Mouse (Mus musculus) lung, embryonic 16.5 days (tissue): ENCODE measurements around the gene Tbc1d7. TPM values are rescaled to one million over a fixed set of nuclear protein-coding genes. Genes with fewer than 3 reads are reported as not detected.

ENCODE experiments used
- ATAC-seq: fragments of 200-750 bp; cut with Nextera tagmentation; 2 replicates; pipeline ENCODE4 v1.8.0; 2017; ENCODE audit warnings: low read depth, mild to moderate bottlenecking, moderate library complexity
- H3K27ac ChIP-seq: fragments of 300-500 bp; sonication (generic); 2 replicates; pipeline ENCODE4 v1.5.1; 2014; ENCODE audit warnings: mild to moderate bottlenecking, control low read depth, low read length
- H3K27me3 ChIP-seq: fragments of 300-500 bp; sonication (generic); 2 replicates; pipeline ENCODE4 v1.6.1; 2014; ENCODE audit warnings: low read depth, low read length, mixed read lengths; ENCODE audit not compliant: control insufficient read depth, insufficient read depth
- H3K36me3 ChIP-seq: fragments of 300-500 bp; sonication (generic); 2 replicates; pipeline ENCODE4 v1.6.1; 2014; ENCODE audit warnings: low read length; ENCODE audit not compliant: control insufficient read depth, insufficient read depth
- H3K4me1 ChIP-seq: fragments of 300-500 bp; sonication (generic); replicated peaks from 2 replicates; pipeline ENCODE4 v1.6.1; 2014; ENCODE audit warnings: low read length, mixed read lengths; ENCODE audit not compliant: control insufficient read depth, insufficient read depth
- H3K4me2 ChIP-seq: fragments of 300-500 bp; sonication (generic); 2 replicates; pipeline ENCODE4 v1.6.1; 2014; ENCODE audit warnings: low read depth, low read length, control low read depth
- H3K4me3 ChIP-seq: fragments of 300-500 bp; sonication (generic); 2 replicates; pipeline ENCODE4 v1.5.1; 2014; ENCODE audit warnings: mild to moderate bottlenecking, low read length, control low read depth
- H3K9ac ChIP-seq: fragments of 300-500 bp; sonication (generic); 2 replicates; pipeline ENCODE4 v1.6.1; 2014; ENCODE audit warnings: low read length, control low read depth
- H3K9me3 ChIP-seq: fragments of 300-500 bp; sonication (generic); 2 replicates; pipeline ENCODE4 v1.6.1; 2016; ENCODE audit warnings: low read length; ENCODE audit not compliant: control insufficient read depth
- WGBS: fragments of 180-500 bp; shearing (Covaris S2); extraction: QIAGEN DNeasy Blood & Tissue Kit; methylation state at CpG from one replicate; pipeline ENCODE4 v1.1.7; 2014; 5-methylcytosine and 5-hydroxymethylcytosine counted together
- polyA plus RNA-seq: library from polyadenylated mRNA; unstranded; fragments of >200 nt; fragmentation: Nextera tagmentation; extraction: Ambion mirVana; gene quantifications from 2 replicates; pipeline ENCODE4 v1.2.1, GENCODE M21; 2015

Tbc1d7 gene
- polyA plus RNA-seq, 1 experiment from 2014 or later: 44.4 TPM

DNA sequence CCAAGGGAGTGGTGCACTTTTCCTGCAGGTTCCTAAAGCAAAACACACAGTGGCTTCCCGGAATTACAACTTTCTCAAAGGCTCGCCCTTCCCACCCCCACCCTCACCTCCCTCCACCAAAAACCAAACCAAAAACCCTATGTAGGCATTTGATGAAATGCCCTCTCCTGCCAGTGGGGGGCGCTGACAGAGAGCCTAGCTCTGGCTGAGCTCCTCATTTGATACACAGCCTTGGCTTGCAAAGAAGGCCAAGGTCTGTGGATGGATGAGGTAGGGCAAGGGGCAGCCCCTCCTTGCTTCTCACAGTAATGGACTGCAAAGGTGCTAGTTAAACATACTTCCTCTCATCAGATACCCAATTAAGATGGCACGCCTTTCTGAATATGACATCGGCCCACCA lies 28.4 kb upstream of the Tbc1d7 start:
- Histone ChIP-seq H3K4me1 (peaks cover 32% of the 10 kb centered on the region), H3K27ac (no peak overlapping the region; the same call in 1 of the 2 replicates), H3K9me3 (no peaks in the 10 kb centered on the region), H3K9ac (no peak overlapping the region), H3K4me3 (no peak overlapping the region), H3K4me2 (no peak overlapping the region), H3K27me3 (no peaks in the 10 kb centered on the region), H3K36me3 (no peaks in the 10 kb centered on the region)
- ATAC-seq: no peak
- WGBS: 61% methylated on average over 5 of the region's 5 CpGs

DNA sequence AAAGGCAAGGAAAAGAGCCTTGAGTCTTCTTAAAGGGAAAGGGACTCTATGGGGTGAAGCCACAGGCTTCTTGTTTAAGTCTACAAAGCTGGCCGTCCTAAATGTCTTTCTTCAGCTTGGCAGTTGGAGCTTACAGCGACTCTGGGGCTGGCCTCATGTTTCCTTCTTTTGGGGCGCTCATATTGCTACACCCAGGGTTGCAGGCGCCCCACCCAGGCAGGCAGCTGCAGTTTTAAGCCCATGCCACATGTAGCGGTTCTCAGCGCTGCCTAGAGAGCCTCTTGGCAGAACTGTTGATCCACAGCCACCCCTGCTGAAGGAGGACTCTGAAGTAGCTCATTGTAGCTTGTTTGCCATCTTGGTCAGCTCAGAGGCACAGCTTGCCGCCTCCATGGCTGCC lies 28.0 kb upstream of the Tbc1d7 start:
- Histone ChIP-seq H3K36me3 (no peaks in the 10 kb centered on the region), H3K4me1 (peaks cover 32% of the 10 kb centered on the region), H3K27ac (peak overlapping the region; percentile 52; the same call in 1 of the 2 replicates), H3K9me3 (no peaks in the 10 kb centered on the region), H3K27me3 (no peaks in the 10 kb centered on the region), H3K4me2 (no peak overlapping the region), H3K4me3 (no peak overlapping the region), H3K9ac (no peak overlapping the region)
- no peak for ATAC-seq
- 69% methylated on average over 7 of the region's 7 CpGs for WGBS

DNA sequence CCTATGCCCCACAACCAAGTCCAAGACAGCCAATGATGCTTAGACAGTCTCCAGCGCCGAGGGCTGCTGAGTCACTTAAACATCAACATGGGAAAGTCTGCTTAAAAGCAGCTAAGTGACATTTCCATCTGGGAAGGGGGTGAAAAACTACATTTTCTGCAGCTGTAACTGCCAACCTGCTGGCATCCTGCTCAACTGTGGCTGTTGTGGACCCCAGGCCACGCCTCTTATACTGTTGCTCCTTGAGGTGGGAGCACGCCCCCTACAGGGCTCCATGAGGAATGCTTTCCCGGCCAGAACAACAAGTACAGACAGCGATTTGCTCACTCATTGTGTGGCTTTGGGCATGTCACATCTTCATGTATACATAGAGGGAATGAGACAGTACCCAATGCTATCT lies 25.9 kb upstream of the Tbc1d7 start:
- H3K4me2 ChIP-seq: no peak overlapping the region
- peaks cover 32% of the 10 kb centered on the region for H3K4me1 ChIP-seq
- no peak overlapping the region for H3K4me3 ChIP-seq
- no peaks in the 10 kb centered on the region for H3K27me3 ChIP-seq
- H3K9me3 ChIP-seq: no peaks in the 10 kb centered on the region
- ATAC-seq: no peak
- WGBS: 69% methylated on average over 6 of the region's 6 CpGs
- H3K27ac ChIP-seq: no peak overlapping the region
- no peak overlapping the region for H3K9ac ChIP-seq
- H3K36me3 ChIP-seq: no peaks in the 10 kb centered on the region

DNA sequence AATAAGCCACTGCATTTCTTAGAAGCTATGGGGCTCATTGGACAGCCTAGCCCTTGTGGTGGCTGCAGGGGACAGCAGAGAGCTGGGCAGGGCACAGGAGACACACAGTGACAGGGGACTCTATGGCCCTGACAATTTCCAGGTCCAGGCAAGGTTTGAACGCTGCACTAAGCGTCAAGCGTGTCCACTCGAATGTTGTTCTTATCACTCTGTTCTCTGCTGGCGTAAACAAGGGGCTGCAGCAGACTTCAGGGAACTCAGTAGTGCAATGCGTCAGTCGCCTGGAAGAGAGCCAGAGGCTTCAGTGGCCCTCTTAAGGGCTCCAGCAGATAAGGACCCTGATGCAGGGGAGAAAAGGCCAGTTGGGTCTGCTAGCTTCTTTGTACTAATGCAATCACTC lies 24.7 kb upstream of the Tbc1d7 start:
- Histone ChIP-seq H3K4me3 (no peak overlapping the region), H3K4me2 (no peak overlapping the region), H3K9ac (0 out of 2 replicates have a peak overlapping the region, but pooled peaks have one; percentile 17), H3K27ac (peak overlapping the region; percentile 27; the same call in 1 of the 2 replicates), H3K4me1 (peaks cover 43% of the 10 kb centered on the region), H3K9me3 (no peaks in the 10 kb centered on the region), H3K27me3 (no peaks in the 10 kb centered on the region), H3K36me3 (no peaks in the 10 kb centered on the region)
- 8% methylated on average over 7 of the region's 7 CpGs for WGBS
- peak; percentile 34 for ATAC-seq

DNA sequence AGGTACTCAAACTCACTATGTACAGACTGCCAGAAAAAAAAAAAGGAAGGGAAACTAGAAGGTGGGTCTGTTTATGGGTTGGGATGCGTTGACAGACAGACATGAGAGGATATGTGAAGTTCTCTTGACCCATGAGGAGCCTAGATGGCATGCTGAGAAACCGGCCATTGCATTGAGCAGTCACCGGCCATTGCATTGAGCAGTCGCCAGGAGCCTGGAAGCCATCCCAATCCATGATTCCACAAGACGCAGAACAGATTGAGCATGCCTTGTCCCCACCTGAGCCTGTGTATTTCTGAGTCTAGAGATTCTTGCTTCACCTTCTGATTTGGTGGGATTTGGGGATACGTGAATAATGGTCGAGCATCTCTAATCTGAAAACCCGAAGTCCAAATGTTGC lies 22.6 kb upstream of the Tbc1d7 start:
- WGBS: 87% methylated on average over 8 of the region's 8 CpGs
- H3K4me1 ChIP-seq: peaks cover 35% of the 10 kb centered on the region

DNA sequence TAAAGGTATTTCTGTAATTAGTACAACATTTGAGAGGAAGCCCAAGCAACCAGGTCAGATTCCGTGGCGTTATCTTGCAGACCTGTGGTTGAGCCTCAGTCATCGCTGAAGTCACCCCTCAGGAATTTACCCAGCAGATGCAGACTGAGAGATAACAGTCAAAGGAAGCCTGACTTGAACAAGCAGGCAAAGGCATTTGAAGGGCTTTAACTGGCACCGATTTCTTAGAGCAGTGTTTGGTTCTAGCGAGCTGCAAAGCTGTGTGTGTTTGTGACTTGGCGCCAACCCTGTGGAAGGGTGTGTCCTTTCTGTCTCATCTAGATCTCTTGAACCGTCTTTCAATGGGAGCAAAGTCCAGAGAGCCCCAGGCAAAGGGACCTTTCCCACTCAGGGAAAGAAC lies 22.0 kb upstream of the Tbc1d7 start:
- no peaks in the 10 kb centered on the region for H3K36me3 ChIP-seq
- H3K4me1 ChIP-seq: peaks cover 35% of the 10 kb centered on the region
- H3K4me2 ChIP-seq: no peak overlapping the region
- no peaks in the 10 kb centered on the region for H3K9me3 ChIP-seq
- 0 out of 2 replicates have a peak, but pooled peaks have one; percentile 8 for ATAC-seq
- no peaks in the 10 kb centered on the region for H3K27me3 ChIP-seq
- no peak overlapping the region for H3K9ac ChIP-seq
- H3K27ac ChIP-seq: peak overlapping the region; percentile 23; the same call in 1 of the 2 replicates
- WGBS: 11% methylated on average over 7 of the region's 7 CpGs
- H3K4me3 ChIP-seq: no peak overlapping the region

More for the DNA sequence above, 22.6 kb upstream of the Tbc1d7 start:
- Histone ChIP-seq H3K36me3 (no peaks in the 10 kb centered on the region), H3K4me3 (no peak overlapping the region), H3K9ac (no peak overlapping the region), H3K4me2 (no peak overlapping the region), H3K27ac (0 out of 2 replicates have a peak overlapping the region, but pooled peaks have one; percentile 18), H3K9me3 (no peaks in the 10 kb centered on the region), H3K27me3 (no peaks in the 10 kb centered on the region)
- no peak for ATAC-seq

DNA sequence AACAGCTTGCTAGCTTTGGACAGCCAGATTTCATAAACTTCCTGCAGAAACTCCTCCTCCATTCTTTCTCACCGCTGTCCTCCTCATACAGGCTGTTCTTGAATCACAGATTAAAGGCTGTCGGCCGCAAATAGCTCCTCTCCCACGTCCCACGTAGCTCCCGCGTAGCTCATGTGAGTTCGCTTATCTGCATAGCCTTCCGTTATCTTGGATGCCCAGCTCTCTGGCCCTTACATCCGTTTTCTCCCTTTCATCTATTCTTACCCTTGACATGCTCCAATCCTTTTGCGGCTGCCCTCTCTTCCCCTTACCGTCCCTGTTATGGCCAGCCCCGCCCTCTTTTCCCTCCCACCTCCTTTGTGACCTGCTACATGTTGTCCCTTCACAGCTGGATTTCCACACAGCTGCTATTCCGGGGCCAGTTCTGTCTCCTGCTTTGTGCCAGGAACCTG lies 20.5 kb upstream of the Tbc1d7 start:
- Histone ChIP-seq H3K36me3 (no peaks in the 10 kb centered on the region), H3K9ac (peak overlapping the region; percentile 24), H3K4me1 (peaks cover 35% of the 10 kb centered on the region), H3K27ac (peak overlapping the region; percentile 78), H3K4me3 (peak overlapping the region; percentile 35), H3K4me2 (peak overlapping the region; percentile 49), H3K9me3 (no peaks in the 10 kb centered on the region), H3K27me3 (no peaks in the 10 kb centered on the region)
- peak; percentile 75 for ATAC-seq
- 1% methylated on average over 14 of the region's 14 CpGs for WGBS

DNA sequence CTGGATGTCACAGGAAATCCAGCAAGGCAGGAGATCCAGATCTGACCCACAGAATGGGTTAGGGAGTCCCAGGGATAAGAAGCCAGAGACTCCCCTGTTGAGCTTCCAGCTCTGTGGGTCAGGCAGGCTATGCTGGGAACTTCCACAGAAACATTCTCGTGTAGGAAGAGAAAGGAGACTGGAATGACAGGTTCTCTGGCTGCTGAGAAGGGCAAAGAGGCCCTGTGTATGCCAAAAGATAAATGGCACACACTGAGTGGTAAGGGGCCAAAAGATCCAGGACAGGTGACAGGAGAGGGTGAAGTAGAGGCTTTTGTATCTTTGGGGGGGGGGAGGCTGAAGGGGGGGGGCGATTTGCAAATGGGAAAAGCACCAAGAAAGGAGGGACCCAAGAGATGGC lies 20.0 kb upstream of the Tbc1d7 start:
- 5% methylated on average over 1 of the region's 2 CpGs for WGBS
- Histone ChIP-seq H3K9ac (no peak overlapping the region; the same call in 1 of the 2 replicates), H3K27ac (peak overlapping the region; percentile 78), H3K36me3 (no peaks in the 10 kb centered on the region), H3K4me2 (peak overlapping the region; percentile 49; the same call in 1 of the 2 replicates), H3K4me1 (peaks cover 33% of the 10 kb centered on the region), H3K4me3 (no peak overlapping the region), H3K9me3 (no peaks in the 10 kb centered on the region), H3K27me3 (no peaks in the 10 kb centered on the region)
- no peak for ATAC-seq

DNA sequence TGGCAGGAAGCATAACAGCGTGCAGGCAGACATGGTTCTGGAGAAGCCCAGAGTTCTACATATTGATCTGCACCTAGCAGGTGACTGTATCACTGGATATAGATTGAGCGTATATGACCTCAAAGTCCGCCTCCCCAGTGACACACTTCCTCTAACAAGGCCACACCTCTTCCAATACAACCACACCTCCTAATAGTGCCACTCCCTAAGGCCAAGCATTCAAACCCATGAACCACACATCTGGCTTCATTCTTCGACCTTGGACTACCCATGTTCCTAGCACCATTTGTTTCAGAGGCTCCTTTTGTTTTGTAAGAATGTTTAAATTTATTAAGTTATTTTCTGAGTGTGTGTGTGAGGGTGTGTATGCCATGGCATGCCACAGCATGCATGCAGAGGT lies 16.4 kb upstream of the Tbc1d7 start:
- H3K27ac ChIP-seq: no peak overlapping the region
- no peaks in the 10 kb centered on the region for H3K27me3 ChIP-seq
- no peak overlapping the region for H3K9ac ChIP-seq
- peaks cover 21% of the 10 kb centered on the region for H3K4me1 ChIP-seq
- 93% methylated on average over 4 of the region's 4 CpGs for WGBS
- H3K9me3 ChIP-seq: no peaks in the 10 kb centered on the region
- H3K36me3 ChIP-seq: no peaks in the 10 kb centered on the region
- no peak for ATAC-seq
- no peak overlapping the region for H3K4me3 ChIP-seq
- H3K4me2 ChIP-seq: no peak overlapping the region
